In genomic region chr9:46345887-46346665, GRCm38 (mm10) we compare ENCODE assay signal across 38 mouse cellular contexts. TPM values are rescaled to one million over a fixed set of nuclear protein-coding genes. Genes with fewer than 3 reads are reported as not detected.
"Had no signal": no experiment of that assay in that cellular context is flagged by ENCODE, and none has a peak within 500 bp of the region (broad histone marks: within the 10 kb centered on the region; RNA-seq: fewer than 3 reads in every experiment).

No protein-coding gene starts in this region.

- H3K27me3 ChIP-seq: hindbrain, embryonic 13.5 days; hindbrain, embryonic 15.5 days; intestine, embryonic 15.5 days had no signal

- H3K9ac ChIP-seq: heart, embryonic 13.5 days; heart, embryonic 15.5 days; hindbrain, embryonic 13.5 days; hindbrain, embryonic 15.5 days; intestine, embryonic 15.5 days; kidney, embryonic 15.5 days; limb, embryonic 12.5 days; limb, embryonic 15.5 days; liver, embryonic 12.5 days; liver, embryonic 14.5 days had no signal

- ATAC-seq: hindbrain, postnatal 0 days; intestine, embryonic 15.5 days; liver, embryonic 12.5 days had no signal

- H3K4me2 ChIP-seq: heart, embryonic 11.5 days; heart, embryonic 13.5 days; heart, embryonic 15.5 days; hindbrain, embryonic 13.5 days; hindbrain, embryonic 15.5 days; intestine, embryonic 15.5 days; kidney, embryonic 15.5 days; limb, embryonic 12.5 days; limb, embryonic 15.5 days; liver, embryonic 12.5 days had no signal

- H3K4me1 ChIP-seq: intestine, embryonic 15.5 days; kidney, embryonic 15.5 days; liver, embryonic 12.5 days had no signal

- H3K36me3 ChIP-seq: heart, embryonic 13.5 days; heart, embryonic 15.5 days; hindbrain, embryonic 13.5 days; hindbrain, embryonic 15.5 days; intestine, embryonic 15.5 days; kidney, embryonic 15.5 days; limb, embryonic 12.5 days; limb, embryonic 15.5 days; liver, embryonic 12.5 days had no signal

- H3K9me3 ChIP-seq: heart, embryonic 13.5 days; heart, embryonic 15.5 days; hindbrain, embryonic 13.5 days; hindbrain, embryonic 15.5 days; intestine, embryonic 15.5 days; kidney, embryonic 15.5 days; limb, embryonic 12.5 days; limb, embryonic 15.5 days; liver, embryonic 12.5 days had no signal

- H3K4me3 ChIP-seq: gastrocnemius, adult 2 months; heart, embryonic 13.5 days; heart, embryonic 15.5 days; hindbrain, embryonic 13.5 days; hindbrain, embryonic 15.5 days; intestine, embryonic 15.5 days; kidney, embryonic 15.5 days; limb, embryonic 12.5 days; limb, embryonic 15.5 days; liver, embryonic 12.5 days had no signal

- H3K27ac ChIP-seq: gastrocnemius, adult 2 months; heart, embryonic 13.5 days; heart, embryonic 15.5 days; hindbrain, embryonic 13.5 days; hindbrain, embryonic 15.5 days; hindbrain, postnatal 0 days; intestine, embryonic 15.5 days; kidney, embryonic 15.5 days; kidney, postnatal 0 days; limb, embryonic 12.5 days; limb, embryonic 15.5 days; liver, embryonic 12.5 days; liver, embryonic 14.5 days had no signal

- DNase-seq: gastrocnemius, adult 2 months; gastrocnemius, postnatal 10 days; gastrocnemius, postnatal 25 days; heart, adult 18-20 months; kidney, adult 11 months; kidney, adult 2 months; kidney, adult 9 months; kidney, postnatal 14 days; kidney, postnatal 36 days; layer of hippocampus, adult 9-11 months; layer of hippocampus, postnatal 36 days; left cerebral cortex, postnatal 4 days had no signal

RNA-seq across cellular contexts. Expression of gene 4931429L15Rik, which starts 26.3 kb away (rescaled TPM):
- total RNA-seq: gastrocnemius, adult 2 months; gastrocnemius, postnatal 10 days; gastrocnemius, postnatal 25 days; heart, adult 18-20 months; heart, adult 8-10 months; heart, postnatal 25 days; hematopoietic stem cell, adult 5-6 weeks; hindbrain, postnatal 0 days; layer of hippocampus, adult 18-20 months; layer of hippocampus, postnatal 14 days; layer of hippocampus, postnatal 36 days; left cerebral cortex, adult 18-20 months; left cerebral cortex, adult 8-10 months; left cerebral cortex, postnatal 10 days; left cerebral cortex, postnatal 25 days; left cerebral cortex, postnatal 4 days; liver, adult 2 months had no signal
- polyA plus RNA-seq: gonadal fat pad, adult 2 months; heart, embryonic 11.5 days; heart, embryonic 13.5 days; heart, embryonic 15.5 days; heart, postnatal 0 days; hindbrain, embryonic 13.5 days; hindbrain, postnatal 0 days; intestine, embryonic 15.5 days; kidney, adult 2 months; kidney, embryonic 15.5 days; kidney, postnatal 0 days; large intestine, adult 2 months; limb, embryonic 12.5 days; limb, embryonic 15.5 days; liver, adult 2 months; liver, embryonic 12.5 days; liver, embryonic 14.5 days had no signal
